Mouse (Mus musculus) stomach, postnatal 0 days (tissue): ENCODE measurements around the gene Tlr12. TPM values are rescaled to one million over a fixed set of nuclear protein-coding genes. Genes with fewer than 3 reads are reported as not detected.

Experiments
- ATAC-seq: fragments of 200-750 bp; cut with Nextera tagmentation; 2 replicates; pipeline ENCODE4 v1.8.0; 2017; ENCODE audit not compliant: low FRiP score, low TSS enrichment
- DNase-seq: peaks from one replicate; pipeline ENCODE4 v3.0.0-alpha.2; 2016; ENCODE audit warnings: low spot score
- H3K27ac ChIP-seq: fragments of 300-500 bp; sonication (generic); replicated peaks from 2 replicates; pipeline ENCODE4 v1.5.1; 2014; ENCODE audit warnings: mild to moderate bottlenecking, control low read depth
- H3K27me3 ChIP-seq: fragments of 300-500 bp; sonication (generic); 2 replicates; pipeline ENCODE4 v1.6.1; 2014; ENCODE audit warnings: low read length; ENCODE audit not compliant: control insufficient read depth, insufficient read depth
- H3K36me3 ChIP-seq: fragments of 300-500 bp; sonication (generic); 2 replicates; pipeline ENCODE4 v1.6.1; 2014; ENCODE audit warnings: low read length, mixed read lengths; ENCODE audit not compliant: control insufficient read depth, insufficient read depth
- H3K4me1 ChIP-seq: fragments of 300-500 bp; sonication (generic); replicated peaks from 2 replicates; pipeline ENCODE4 v1.6.1; 2014; ENCODE audit warnings: antibody characterized with exemption; ENCODE audit not compliant: control insufficient read depth, insufficient read depth
- H3K4me2 ChIP-seq: fragments of 300-500 bp; sonication (generic); replicated peaks from 2 replicates; pipeline ENCODE4 v1.6.1; 2014; ENCODE audit warnings: low read depth, mild to moderate bottlenecking, control low read depth, moderate library complexity
- H3K4me3 ChIP-seq: fragments of 300-500 bp; sonication (generic); 2 replicates; pipeline ENCODE4 v1.5.1; 2014; ENCODE audit warnings: low read depth, low read length, control low read depth
- H3K9ac ChIP-seq: fragments of 300-500 bp; sonication (generic); 2 replicates; pipeline ENCODE4 v1.6.1; 2014; ENCODE audit warnings: mild to moderate bottlenecking, low read length, control low read depth, mixed read lengths
- H3K9me3 ChIP-seq: fragments of 300-500 bp; sonication (generic); 2 replicates; pipeline ENCODE4 v1.6.1; 2016; ENCODE audit warnings: low read length; ENCODE audit not compliant: control insufficient read depth
- CTCF ChIP-seq: IDR thresholded peaks from 2 replicates; pipeline ENCODE4 v1.5.1; 2016; ENCODE audit warnings: antibody characterized with exemption, low read depth, mild to moderate bottlenecking, moderate library complexity
- EP300 ChIP-seq: optimal IDR thresholded peaks from 2 replicates; pipeline ENCODE3; 2016; ENCODE audit warnings: antibody characterized with exemption
- WGBS: fragments of 180-500 bp; shearing (Covaris S2); extraction: QIAGEN DNeasy Blood & Tissue Kit; methylation state at CpG from one replicate; pipeline ENCODE4 v1.1.7; 2014; 5-methylcytosine and 5-hydroxymethylcytosine counted together
- polyA plus RNA-seq: library from polyadenylated mRNA; unstranded; fragments of >200 nt; fragmentation: Nextera tagmentation; extraction: Ambion mirVana; gene quantifications from 2 replicates; pipeline ENCODE4 v1.2.1, GENCODE M21; 2015

Tlr12 gene
- polyA plus RNA-seq, 1 experiment from 2014 or later, result 0.57 TPM

GRCm38 (mm10) chr4:128575811-128576210 lies 42.6 kb downstream of the Tlr12 start:
- no peak overlapping the region for H3K27ac ChIP-seq
- no peaks in the 10 kb centered on the region for H3K4me1 ChIP-seq
- no peak for TF ChIP-seq EP300
- no peak for TF ChIP-seq CTCF
- H3K4me2 ChIP-seq, result no peak overlapping the region
- ATAC-seq (no peak), DNase-seq (no peak)
- no peaks in the 10 kb centered on the region for H3K36me3 ChIP-seq
- WGBS, result 63% methylated on average over 4 of the region's 4 CpGs
- no peaks in the 10 kb centered on the region for H3K9me3 ChIP-seq
- H3K4me3 ChIP-seq, result no peak overlapping the region
- no peak overlapping the region for H3K9ac ChIP-seq
- no peaks in the 10 kb centered on the region for H3K27me3 ChIP-seq

Other genes starting within 250 kb of the Tlr12 start
- 0.98 and 1.2 TPM in 2 replicates for gene Zscan20, start 8.5 kb downstream of the Tlr12 start, polyA plus RNA-seq
- 27.1 and 31.1 TPM in 2 replicates for gene Phc2, start 36.1 kb upstream of the Tlr12 start, polyA plus RNA-seq
- 0.02 TPM in 1 of 2 replicates, not detected in the other for gene A3galt2, start 136.7 kb upstream of the Tlr12 start, polyA plus RNA-seq
- gene Zfp362, start 187.4 kb upstream of the Tlr12 start, polyA plus RNA-seq, result 11.3 and 13.9 TPM in 2 replicates